Mouse (Mus musculus) gastrocnemius, postnatal 25 days (tissue): ENCODE results near the gene Etv4. TPM values are rescaled to one million over a fixed set of nuclear protein-coding genes. Genes with fewer than 3 reads are reported as not detected.

ENCODE experiments used
- DNase-seq: peaks from one replicate; pipeline ENCODE4 v3.0.0; 2022
- total RNA-seq, 2 experiments: library from RNA; stranded (reverse); gene quantifications; 1 replicate in 1 of 2; 2 replicates in 1 of 2; pipeline ENCODE4 v1.2.3; 2021

Etv4 gene
- total RNA-seq, 2 experiments from 2014 or later, result 5.7 to 6.1 TPM

GRCm38 (mm10) chr11:101719986-101720520 lies 65.1 kb downstream of the Etv4 start:
- DNase-seq, result no peak

Other genes with a start within 250 kb of the Etv4 start
- gene Brca1, start 233.4 kb downstream of the Etv4 start, total RNA-seq, result under 1 TPM; 0.26 to 0.94 TPM
- 10 to 100 TPM; 65.0 to 67.8 TPM for gene Nbr1, start 233.2 kb downstream of the Etv4 start, total RNA-seq
- gene Tmem106a, start 203.1 kb downstream of the Etv4 start, total RNA-seq, result 1 to 10 TPM; 1.1 to 2.5 TPM
- not detected for gene Gm11634, start 186.1 kb downstream of the Etv4 start, total RNA-seq
- gene Rdm1, start 158.2 kb downstream of the Etv4 start, total RNA-seq, result 10 to 100 TPM; 21.6 to 25.0 TPM
- gene Arl4d, start 119.8 kb downstream of the Etv4 start, total RNA-seq, result 1 to 10 TPM; 5.7 to 5.8 TPM
- gene Dhx8, start 52.5 kb downstream of the Etv4 start, total RNA-seq, result 10 to 100 TPM; 12.4 TPM
- 1 to 10 TPM; 3.5 to 6.1 TPM for gene Meox1, start 109.0 kb upstream of the Etv4 start, total RNA-seq
- not detected for gene Sost, start 181.6 kb upstream of the Etv4 start, total RNA-seq
- gene Cfap97d1, start 198.9 kb upstream of the Etv4 start, total RNA-seq, result not detected
- 100 to 1,000 TPM; 134 to 137 TPM for gene Dusp3, start 201.6 kb upstream of the Etv4 start, total RNA-seq
- gene Mpp3, start 243.1 kb upstream of the Etv4 start, total RNA-seq, result 10 to 100 TPM; 17.6 to 29.5 TPM